Mouse (Mus musculus) embryonic facial prominence, embryonic 15.5 days (tissue): Measurements from ENCODE around the gene Olfr313. TPM values are rescaled to one million over a fixed set of nuclear protein-coding genes. Genes with fewer than 3 reads are reported as not detected.
"Not testable (repeated sequence)": the region's sequence is repeated elsewhere in the genome, so short reads cannot be mapped to it uniquely, and the experiment has no call there.

ENCODE experiments used
- ATAC-seq: fragments of 200-750 bp; cut with Nextera tagmentation; 2 replicates; pipeline ENCODE4 v1.8.0; 2017; ENCODE audit warnings: low read depth, moderate TSS enrichment; ENCODE audit not compliant: insufficient number of reproducible peaks, low FRiP score, low TSS enrichment
- H3K27ac ChIP-seq: fragments of 300-500 bp; sonication (generic); replicated peaks from 2 replicates; pipeline ENCODE4 v1.5.1; 2015; ENCODE audit warnings: mild to moderate bottlenecking, inconsistent platforms
- H3K27me3 ChIP-seq: fragments of 300-500 bp; sonication (generic); 2 replicates; pipeline ENCODE4 v1.6.1; 2015; ENCODE audit warnings: inconsistent platforms
- H3K36me3 ChIP-seq: fragments of 300-500 bp; sonication (generic); 2 replicates; pipeline ENCODE4 v1.6.1; 2015; ENCODE audit warnings: mild to moderate bottlenecking, inconsistent platforms
- H3K4me1 ChIP-seq: fragments of 300-500 bp; sonication (generic); 2 replicates; pipeline ENCODE4 v1.6.1; 2015; ENCODE audit warnings: inconsistent platforms
- H3K4me2 ChIP-seq: fragments of 300-500 bp; sonication (generic); replicated peaks from 2 replicates; pipeline ENCODE4 v1.6.1; 2015; ENCODE audit warnings: mild to moderate bottlenecking, inconsistent platforms
- H3K4me3 ChIP-seq: fragments of 300-500 bp; sonication (generic); replicated peaks from 2 replicates; pipeline ENCODE4 v1.5.1; 2015; ENCODE audit warnings: mild to moderate bottlenecking, inconsistent platforms
- H3K9ac ChIP-seq: fragments of 300-500 bp; sonication (generic); 2 replicates; pipeline ENCODE4 v1.6.1; 2015; ENCODE audit warnings: inconsistent platforms
- H3K9me3 ChIP-seq: fragments of 300-500 bp; sonication (generic); replicated peaks from 2 replicates; pipeline ENCODE4 v1.6.1; 2016; ENCODE audit warnings: inconsistent platforms
- WGBS: fragments of 180-500 bp; shearing (Covaris S2); methylation state at CpG from one replicate; pipeline ENCODE4 v1.1.7; 2015; 5-methylcytosine and 5-hydroxymethylcytosine counted together
- polyA plus RNA-seq: library from polyadenylated mRNA; unstranded; fragments of >200 nt; fragmentation: Nextera tagmentation; extraction: Ambion mirVana; gene quantifications from 2 replicates; pipeline ENCODE4 v1.2.1, GENCODE M21; 2015

Gene Olfr313
- polyA plus RNA-seq, 1 experiment from 2014 or later: 0.08 TPM

DNA sequence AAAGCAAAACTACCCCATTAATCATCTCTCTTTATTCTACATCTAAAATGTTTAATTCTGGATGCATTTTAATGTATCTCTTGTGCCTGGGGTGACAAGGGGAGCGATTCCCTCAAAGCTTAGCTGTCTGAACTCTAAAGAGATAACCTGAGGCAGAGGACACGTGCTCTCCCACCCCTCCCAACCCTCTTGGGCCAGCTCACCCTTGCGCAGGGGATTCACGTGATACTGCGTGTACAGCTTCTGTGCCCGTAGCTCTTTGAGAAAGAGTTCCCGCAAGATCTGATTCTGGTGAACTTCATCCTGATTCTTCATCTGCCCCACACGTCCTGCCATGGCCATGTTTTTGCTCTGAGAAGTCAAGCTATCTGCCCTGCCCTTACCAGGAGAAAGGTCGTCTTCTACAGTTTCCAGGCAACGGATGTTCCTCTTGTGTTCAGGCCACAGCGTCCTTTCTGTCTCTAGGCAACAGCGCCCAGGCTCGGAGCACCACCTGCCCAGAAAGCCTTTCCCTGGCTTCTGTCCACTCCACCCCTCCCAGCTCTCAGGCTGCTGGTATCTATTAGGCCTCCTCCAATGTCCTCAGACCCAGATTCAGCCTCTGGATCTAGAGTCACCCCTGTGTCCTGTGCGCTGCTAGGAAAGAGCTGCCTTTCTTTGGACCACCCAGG, 13.1 kb upstream of the Olfr313 start, which contains the start of gene Fam183b:
Fam183b (minus strand) TSS at position 403 of the 671 bp plus-strand sequence.
- Histone ChIP-seq H3K4me3 (no peak within 1 kb of the TSS), H3K36me3 (no peaks in the 10 kb centered on the region), H3K4me2 (no peak within 1 kb of the TSS), H3K4me1 (peaks cover 4% of the 10 kb centered on the region; the same call in 1 of the 2 replicates), H3K27ac (no peak within 1 kb of the TSS), H3K27me3 (no peaks in the 10 kb centered on the region; the same call in 1 of the 2 replicates), H3K9ac (no peak within 1 kb of the TSS), H3K9me3 (no peaks in the 10 kb centered on the region)
- ATAC-seq: no peak
- WGBS: 36% methylated on average over 14 of the region's 14 CpGs

DNA sequence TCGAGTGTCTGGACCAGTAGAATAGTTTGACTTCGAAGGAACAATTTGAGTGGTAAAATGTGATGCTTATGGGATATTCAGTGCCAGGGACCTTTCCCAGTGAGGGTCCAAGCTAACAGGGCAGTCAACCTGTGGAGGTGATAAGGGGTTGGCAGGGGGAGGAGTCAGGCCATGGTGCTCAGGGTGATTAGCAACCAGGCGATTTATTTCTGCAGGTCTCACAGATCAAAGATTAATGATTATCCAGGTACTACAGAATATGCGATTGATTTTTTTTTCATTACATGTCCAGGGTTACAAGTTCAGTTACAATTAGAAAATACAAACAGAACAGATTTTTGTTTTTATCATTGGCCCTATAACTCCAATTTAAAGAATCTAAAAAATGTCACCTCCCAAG, 10.9 kb upstream of the Olfr313 start:
- H3K27ac ChIP-seq: no peak overlapping the region
- H3K9me3 ChIP-seq: no peaks in the 10 kb centered on the region
- no peaks in the 10 kb centered on the region for H3K36me3 ChIP-seq
- H3K4me1 ChIP-seq: peaks cover 4% of the 10 kb centered on the region; the same call in 1 of the 2 replicates
- H3K4me3 ChIP-seq: no peak overlapping the region
- no peak overlapping the region for H3K4me2 ChIP-seq
- no peak overlapping the region for H3K9ac ChIP-seq
- H3K27me3 ChIP-seq: no peaks in the 10 kb centered on the region; the same call in 1 of the 2 replicates
- 73% methylated on average over 4 of the region's 4 CpGs for WGBS
- no peak for ATAC-seq

DNA sequence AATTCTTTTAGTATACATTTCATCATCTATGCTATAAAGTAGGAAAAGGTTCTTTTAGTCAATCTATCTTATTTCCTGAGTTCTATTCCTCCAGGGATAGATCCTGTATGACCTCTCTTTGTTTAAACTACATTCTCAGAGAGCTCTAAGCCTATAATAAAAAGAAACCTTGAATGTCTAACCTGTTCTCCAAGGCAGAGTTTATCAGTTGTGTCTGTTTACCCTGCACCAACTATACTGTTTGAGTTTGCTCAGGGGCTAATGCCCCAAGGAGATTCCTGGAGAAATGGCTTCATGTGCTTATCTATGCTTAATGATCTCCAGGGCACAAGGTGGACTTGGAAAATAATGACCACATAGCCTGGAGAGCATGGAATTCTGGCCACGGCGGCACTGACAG, 10.4 kb upstream of the Olfr313 start:
- WGBS: 80% methylated on average over 2 of the region's 2 CpGs
- H3K9ac ChIP-seq: no peak overlapping the region
- ATAC-seq: no peak

GRCm38 (mm10) chr11:58812001-58812400, 2.8 kb upstream of the Olfr313 start:
- H3K9ac ChIP-seq: no peak overlapping the region
- no peak overlapping the region for H3K4me3 ChIP-seq
- no peaks in the 10 kb centered on the region for H3K36me3 ChIP-seq
- no peaks in the 10 kb centered on the region for H3K9me3 ChIP-seq
- no peak for ATAC-seq
- no peaks in the 10 kb centered on the region for H3K27me3 ChIP-seq
- WGBS: 6% methylated on average over 1 of the region's 1 CpGs
- H3K4me2 ChIP-seq: no peak overlapping the region
- H3K4me1 ChIP-seq: no peaks in the 10 kb centered on the region
- H3K27ac ChIP-seq: no peak overlapping the region

More for the DNA sequence above, 10.4 kb upstream of the Olfr313 start:
- no peak overlapping the region for H3K4me3 ChIP-seq
- H3K4me2 ChIP-seq: no peak overlapping the region
- H3K36me3 ChIP-seq: no peaks in the 10 kb centered on the region
- H3K9me3 ChIP-seq: no peaks in the 10 kb centered on the region
- no peak overlapping the region for H3K27ac ChIP-seq
- no peaks in the 10 kb centered on the region; the same call in 1 of the 2 replicates for H3K27me3 ChIP-seq
- peaks cover 4% of the 10 kb centered on the region; the same call in 1 of the 2 replicates for H3K4me1 ChIP-seq

GRCm38 (mm10) chr11:58815676-58816075, 876 bp downstream of the Olfr313 start:
- H3K27me3 ChIP-seq: no peaks in the 10 kb centered on the region
- ATAC-seq: no peak
- 85% methylated on average over 1 of the region's 1 CpGs for WGBS
- H3K9ac ChIP-seq: no peak overlapping the region
- H3K27ac ChIP-seq: no peak overlapping the region
- no peaks in the 10 kb centered on the region for H3K4me1 ChIP-seq
- no peak overlapping the region for H3K4me2 ChIP-seq
- H3K9me3 ChIP-seq: no peaks in the 10 kb centered on the region
- H3K36me3 ChIP-seq: no peaks in the 10 kb centered on the region
- H3K4me3 ChIP-seq: no peak overlapping the region

DNA sequence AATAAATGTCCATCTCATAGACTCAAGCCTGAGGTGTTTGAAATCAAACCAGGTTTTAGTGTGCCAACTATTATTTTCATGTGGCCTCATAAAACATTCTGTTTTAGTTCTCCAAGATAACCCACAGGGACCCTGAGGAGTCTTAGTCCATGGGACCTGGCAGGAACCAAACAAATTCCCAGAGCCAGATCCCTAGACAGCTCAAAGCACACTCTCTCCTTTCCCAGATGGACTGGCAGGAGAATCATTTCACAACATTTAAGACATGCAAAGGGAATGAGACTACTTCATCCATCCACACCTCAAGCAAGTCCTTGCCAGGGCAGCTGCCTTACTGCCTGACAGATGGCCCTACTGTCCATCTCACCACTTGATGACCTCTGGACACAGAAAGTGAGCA, 14.1 kb downstream of the Olfr313 start, which contains the start of gene Olfr312:
Olfr312 (plus strand) TSS at position 301 of the 400 bp plus-strand sequence.
- H3K4me3 ChIP-seq, H3K27ac ChIP-seq, H3K4me1 ChIP-seq, H3K4me2 ChIP-seq, H3K9me3 ChIP-seq, H3K9ac ChIP-seq, H3K27me3 ChIP-seq, H3K36me3 ChIP-seq, ATAC-seq: not testable (repeated sequence)

- Histone ChIP-seq H3K27me3 (no peaks in the 10 kb centered on the region), H3K9ac (no peak overlapping the region), H3K9me3 (no peaks in the 10 kb centered on the region), H3K4me2 (no peak overlapping the region), H3K4me3 (no peak overlapping the region), H3K4me1 (no peaks in the 10 kb centered on the region), H3K36me3 (no peaks in the 10 kb centered on the region), H3K27ac (no peak overlapping the region)
- WGBS: 62% methylated on average over 3 of the region's 3 CpGs
- no peak for ATAC-seq
Observed at GRCm38 (mm10) chr11:58829764-58830163, 15.0 kb downstream of the Olfr313 start.

DNA sequence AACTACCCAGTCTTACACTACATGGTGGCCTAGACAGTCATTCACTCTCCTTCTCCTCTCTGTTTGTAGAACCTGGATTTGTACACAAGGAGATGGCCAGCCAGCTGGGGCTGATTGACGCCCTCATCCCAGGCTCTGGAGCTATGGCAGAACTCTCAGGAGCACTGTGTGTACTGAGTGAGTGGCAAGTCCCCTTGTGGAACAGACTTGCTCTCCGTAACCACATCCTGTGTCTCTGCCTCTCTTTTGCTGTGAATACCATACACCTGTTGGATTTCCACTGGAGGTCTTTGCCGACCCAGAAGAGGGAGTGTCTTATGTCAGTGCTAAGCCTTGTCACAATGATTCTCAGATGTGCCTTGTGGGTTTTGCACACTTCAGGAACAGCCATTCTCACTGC, 17.7 kb downstream of the Olfr313 start:
- H3K4me1 ChIP-seq, H3K4me2 ChIP-seq, H3K9me3 ChIP-seq, H3K27ac ChIP-seq, H3K27me3 ChIP-seq, H3K9ac ChIP-seq, H3K4me3 ChIP-seq, ATAC-seq, H3K36me3 ChIP-seq: not testable (repeated sequence)
- WGBS: 61% methylated on average over 3 of the region's 3 CpGs

DNA sequence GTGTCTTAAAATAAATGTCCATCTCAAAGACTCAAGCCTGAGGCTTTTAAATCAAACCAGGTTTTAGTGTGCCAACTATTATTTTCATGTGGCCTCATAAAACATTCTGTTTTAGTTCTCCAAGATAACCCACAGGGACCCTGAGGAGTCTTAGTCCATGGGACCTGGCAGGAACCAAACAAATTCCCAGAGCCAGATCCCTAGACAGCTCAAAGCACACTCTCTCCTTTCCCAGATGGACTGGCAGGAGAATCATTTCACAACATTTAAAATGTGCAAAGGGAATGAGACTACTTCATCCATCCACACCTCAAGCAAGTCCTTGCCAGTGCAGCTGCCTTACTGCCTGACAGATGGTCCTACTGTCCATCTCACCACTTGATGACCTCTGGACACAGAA, 24.2 kb downstream of the Olfr313 start, which contains the start of gene Olfr311:
Olfr311 (plus strand) TSS at position 301 of the 400 bp plus-strand sequence.
- not testable (repeated sequence) for H3K4me2 ChIP-seq, H3K4me1 ChIP-seq, ATAC-seq, H3K9me3 ChIP-seq, H3K9ac ChIP-seq, H3K27ac ChIP-seq, H3K27me3 ChIP-seq, H3K36me3 ChIP-seq, H3K4me3 ChIP-seq

DNA sequence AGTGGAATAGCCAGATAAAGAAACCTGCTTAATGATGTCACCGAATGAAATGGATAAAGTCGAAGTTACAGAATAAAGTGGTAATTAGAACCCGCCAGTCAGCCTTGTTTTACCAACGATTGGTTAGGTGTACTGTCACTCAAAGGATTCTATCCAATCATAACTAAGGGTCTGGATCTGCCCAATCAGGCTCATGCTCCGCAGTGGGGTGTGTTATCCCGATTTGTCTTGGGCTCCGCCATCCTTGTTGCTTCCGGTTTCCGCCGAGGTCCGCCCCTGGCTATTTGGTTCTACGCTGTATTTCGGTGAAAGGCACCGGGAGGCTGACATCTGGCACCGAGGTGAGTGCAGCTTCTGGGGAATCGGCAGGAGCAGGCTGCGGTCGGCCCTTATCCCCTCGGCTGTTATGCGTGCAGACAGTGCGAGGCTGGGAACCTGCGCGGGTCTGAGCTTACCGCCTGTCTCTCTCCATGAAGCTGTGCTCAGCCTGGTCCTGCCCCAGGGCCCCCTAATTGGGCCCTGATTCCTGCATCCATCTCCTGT, 32.2 kb downstream of the Olfr313 start, which contains the start of gene Gm12258:
Gm12258 (plus strand) TSS at position 240 of the 543 bp plus-strand sequence.
- ATAC-seq: peak; percentile 99
- H3K9me3 ChIP-seq: no peaks in the 10 kb centered on the region
- peak within 1 kb of the TSS; percentile 63 for H3K27ac ChIP-seq
- H3K9ac ChIP-seq: peak within 1 kb of the TSS; percentile 77
- H3K36me3 ChIP-seq: peaks cover 24% of the 10 kb centered on the region
- under 1% methylated on average over 24 of the region's 24 CpGs for WGBS
- peak within 1 kb of the TSS; percentile 70 for H3K4me2 ChIP-seq
- H3K4me1 ChIP-seq: peaks cover 8% of the 10 kb centered on the region
- H3K4me3 ChIP-seq: peak within 1 kb of the TSS; percentile 70
- no peaks in the 10 kb centered on the region for H3K27me3 ChIP-seq

GRCm38 (mm10) chr11:58847636-58848035, 32.8 kb downstream of the Olfr313 start:
- 39% methylated on average over 9 of the region's 9 CpGs for WGBS
- peak overlapping the region; percentile 77 for H3K9ac ChIP-seq
- H3K4me3 ChIP-seq: peak overlapping the region; percentile 70
- ATAC-seq: no peak
- H3K9me3 ChIP-seq: no peaks in the 10 kb centered on the region
- peak overlapping the region; percentile 70 for H3K4me2 ChIP-seq
- H3K27me3 ChIP-seq: no peaks in the 10 kb centered on the region
- H3K27ac ChIP-seq: no peak overlapping the region
- H3K36me3 ChIP-seq: peaks cover 29% of the 10 kb centered on the region
- H3K4me1 ChIP-seq: peaks cover 8% of the 10 kb centered on the region
